Mouse (Mus musculus) liver, adult 2 months (tissue): ENCODE data around the gene Elp5.

Experiments
- CTCF ChIP-seq: fragments of 200-500 bp; IDR thresholded peaks from 2 replicates; pipeline ENCODE4 v1.5.1; 2011; ENCODE audit warnings: low read depth, low read length, control low read depth
- POLR2A ChIP-seq: fragments of 200-500 bp; IDR thresholded peaks from 2 replicates; pipeline ENCODE4 v1.6.1; 2011; ENCODE audit warnings: low read length, control low read depth; ENCODE audit not compliant: insufficient read depth; ENCODE audit errors: extremely low read depth

DNA sequence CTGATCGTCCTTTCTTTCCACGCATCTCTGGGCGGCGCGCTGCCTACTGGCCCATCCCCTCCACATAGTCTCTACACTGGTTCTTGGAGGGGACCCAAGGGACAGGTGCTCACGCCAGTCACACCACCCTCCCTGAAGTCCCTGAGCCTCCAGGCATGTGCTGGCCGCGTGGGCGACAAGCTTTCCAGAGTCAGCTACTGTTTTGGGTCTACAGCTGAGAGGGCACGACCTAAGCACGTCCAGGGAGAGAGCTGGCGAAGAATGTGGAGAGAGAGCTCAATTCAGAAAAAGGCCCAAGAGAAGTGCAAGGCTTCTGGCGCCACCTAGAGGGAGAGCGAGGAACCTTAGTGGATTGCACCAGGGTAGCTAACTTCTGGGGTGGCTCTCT is 33.6 kb downstream of the Elp5 start:
- TF ChIP-seq POLR2A (no peak), CTCF (peak; percentile 87)
